Mouse (Mus musculus) embryo, embryonic 11 days (tissue): ENCODE data around the gene Palld.

Source experiments
- DNase-seq: peaks from one replicate; pipeline ENCODE4 v3.0.0-alpha.2; 2015

Gene Palld

GRCm38 (mm10) chr8:61487597-61488156 lies 414.8 kb downstream of the Palld start, which contains the start of gene Cbr4:
Gene Cbr4, plus strand, starts transcription at chr8:61487734.
- peak; percentile 98 for DNase-seq

GRCm38 (mm10) chr8:61486923-61487529 lies 415.5 kb downstream of the Palld start:
- no peak for DNase-seq

GRCm38 (mm10) chr8:61480260-61480967 lies 422.1 kb downstream of the Palld start:
- DNase-seq = no peak

GRCm38 (mm10) chr8:61479506-61480214 lies 422.8 kb downstream of the Palld start:
- DNase-seq = peak; percentile 74

- no peak for DNase-seq
These were observed 423.7 kb downstream of the Palld start for GRCm38 (mm10) chr8:61478793-61479192.

GRCm38 (mm10) chr8:61478150-61478549 lies 424.3 kb downstream of the Palld start:
- DNase-seq = no peak

- no peak for DNase-seq
These were observed 426.3 kb downstream of the Palld start for GRCm38 (mm10) chr8:61476160-61476559.

- no peak for DNase-seq
These were observed 427.2 kb downstream of the Palld start for GRCm38 (mm10) chr8:61475251-61475673.

- no peak for DNase-seq
These were observed 432.3 kb downstream of the Palld start for GRCm38 (mm10) chr8:61470213-61470612.

GRCm38 (mm10) chr8:61467553-61467815 lies 435.0 kb downstream of the Palld start:
- no peak for DNase-seq

GRCm38 (mm10) chr8:61466696-61467552 lies 435.6 kb downstream of the Palld start:
- no peak for DNase-seq

GRCm38 (mm10) chr8:61464393-61464792 lies 438.1 kb downstream of the Palld start:
- no peak for DNase-seq

GRCm38 (mm10) chr8:61462221-61462620 lies 440.3 kb downstream of the Palld start:
- no peak for DNase-seq
